Mouse (Mus musculus) heart, adult 2 months (tissue): ENCODE results near the gene Ntmt1.

Experiments
- CTCF ChIP-seq: fragments of 200-600 bp; IDR thresholded peaks from 2 replicates; pipeline ENCODE4 v1.8.1; 2022; ENCODE audit warnings: antibody characterized with exemption, mild to moderate bottlenecking, moderate library complexity
- EP300 ChIP-seq: fragments of 200-500 bp; IDR thresholded peaks from 2 replicates; pipeline ENCODE4 v1.6.1; 2011; ENCODE audit warnings: low read depth, low read length, control low read depth; ENCODE audit not compliant: insufficient read depth

DNA sequence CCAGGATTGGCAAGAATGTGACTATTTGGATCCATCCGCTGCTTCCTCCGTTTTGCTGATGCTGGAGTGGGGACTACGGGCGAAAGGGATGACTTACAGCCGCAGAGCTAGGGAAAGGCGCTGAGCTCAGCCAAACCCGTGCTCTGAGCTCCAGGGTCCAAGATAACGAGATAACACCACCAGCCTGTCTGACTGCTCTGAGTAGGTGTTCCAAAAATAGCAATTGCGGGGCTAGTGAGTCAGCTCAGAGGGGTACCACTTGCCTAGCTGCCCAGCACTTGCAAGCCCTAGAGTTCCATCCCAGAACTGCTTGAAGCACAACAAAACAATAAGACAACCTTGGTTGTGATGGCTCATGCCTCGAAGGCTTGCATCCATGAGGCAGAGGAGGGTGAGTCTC lies 35.0 kb downstream of the Ntmt1 start:
- TF ChIP-seq EP300 (no peak), CTCF (no peak)
